Mouse (Mus musculus): ENCODE data around the gene Ankrd31.
"Not testable (repeated sequence)": the region's sequence is repeated elsewhere in the genome, so short reads cannot be mapped to it uniquely, and the experiment has no call there.

Ankrd31 gene

GRCm38 (mm10) chr13:96855191-96855590 lies 107.1 kb downstream of the Ankrd31 start:
- peak; percentile 78 for DNase-seq (ENCODE audit: low read depth)

DNA sequence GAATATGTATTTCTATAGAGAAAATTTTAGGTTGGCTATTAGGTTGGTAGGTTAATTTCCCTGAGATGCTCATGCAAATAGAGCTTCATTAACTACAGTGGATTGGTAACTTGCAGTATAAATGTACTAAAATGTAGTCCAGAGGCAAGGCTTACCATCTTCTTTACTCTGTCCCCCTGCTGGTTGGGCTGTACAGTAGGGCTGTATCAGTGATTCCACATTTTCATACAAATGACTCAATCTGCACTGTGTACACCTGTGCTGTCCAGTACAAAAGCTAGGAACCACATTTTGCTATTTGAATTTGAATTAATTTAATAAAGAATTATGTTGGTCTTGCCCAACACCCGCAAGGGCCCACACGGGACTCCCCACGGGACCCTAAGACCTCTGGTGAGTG lies 111.1 kb downstream of the Ankrd31 start:
- no peak for DNase-seq (ENCODE audit: low read depth)

GRCm38 (mm10) chr13:96870742-96871141 lies 122.7 kb downstream of the Ankrd31 start:
- DNase-seq (ENCODE audit: low read depth), result no peak

- no peak for DNase-seq (ENCODE audit: low read depth)
These were observed 126.0 kb downstream of the Ankrd31 start for GRCm38 (mm10) chr13:96874071-96874470.

DNA sequence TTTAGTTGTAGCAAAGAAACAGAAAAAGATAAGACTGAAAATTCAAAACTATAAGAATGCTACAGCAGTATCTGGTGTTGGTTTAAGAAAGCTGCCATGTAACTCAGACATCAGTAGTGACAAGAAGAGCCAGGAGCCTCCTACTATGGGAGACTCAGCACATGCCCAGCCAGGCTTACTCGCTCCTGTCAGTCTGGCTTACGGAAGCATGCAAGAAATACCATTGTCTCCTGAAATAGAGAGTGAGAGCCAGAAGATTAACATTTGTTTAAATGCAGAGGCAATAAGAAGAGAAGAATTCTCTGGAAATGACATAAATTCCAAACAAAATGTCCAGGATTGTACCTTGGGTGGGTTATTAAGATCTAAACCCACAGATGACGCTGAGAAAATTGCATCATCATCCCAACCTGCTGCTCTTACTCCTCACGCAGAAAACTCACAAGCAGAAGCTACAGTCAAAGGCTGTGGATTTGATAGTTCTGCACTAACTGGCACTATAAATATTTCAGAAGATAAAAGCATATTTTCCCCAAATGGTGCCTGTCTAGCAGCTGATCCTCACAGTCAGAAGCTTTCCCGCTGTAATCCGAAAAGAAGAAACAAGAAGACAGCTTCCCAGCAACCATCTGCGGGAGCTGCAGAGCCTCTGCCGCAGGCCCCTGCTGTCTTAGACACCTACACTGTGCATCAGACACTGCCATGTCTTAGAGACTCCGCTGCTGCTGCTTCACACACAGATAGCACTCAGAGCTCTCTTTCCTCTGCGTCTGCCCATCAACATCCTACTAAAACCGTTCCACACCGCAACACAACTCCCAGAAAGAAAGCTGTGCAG lies 130.4 kb downstream of the Ankrd31 start:
- DNase-seq (ENCODE audit: low read depth), result no peak

DNA sequence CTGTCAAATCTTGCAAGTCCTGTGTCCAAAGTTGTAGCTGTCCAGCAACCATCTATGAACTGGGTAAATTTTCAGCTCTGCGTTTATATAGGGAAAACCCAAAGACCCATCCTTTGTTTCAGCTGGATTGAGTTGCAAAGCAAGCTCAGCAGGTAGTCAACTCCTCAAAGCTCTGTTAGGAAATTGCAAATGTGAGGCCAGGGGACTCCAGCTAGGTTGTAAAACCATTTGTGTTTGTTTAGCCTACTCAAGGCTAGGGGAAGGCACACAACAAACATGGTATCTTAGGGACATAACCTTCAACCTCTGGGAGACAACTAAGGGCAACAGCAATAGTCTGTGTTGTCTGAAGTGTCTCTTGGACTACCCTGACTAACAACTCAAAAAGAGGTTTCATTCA lies 136.5 kb downstream of the Ankrd31 start:
- no peak for DNase-seq (ENCODE audit: low read depth)

- DNase-seq (ENCODE audit: low read depth), result no peak
These were observed 141.9 kb downstream of the Ankrd31 start for GRCm38 (mm10) chr13:96889985-96890384.

GRCm38 (mm10) chr13:96895144-96895543 lies 147.1 kb downstream of the Ankrd31 start:
- no peak for DNase-seq (ENCODE audit: low read depth)

DNA sequence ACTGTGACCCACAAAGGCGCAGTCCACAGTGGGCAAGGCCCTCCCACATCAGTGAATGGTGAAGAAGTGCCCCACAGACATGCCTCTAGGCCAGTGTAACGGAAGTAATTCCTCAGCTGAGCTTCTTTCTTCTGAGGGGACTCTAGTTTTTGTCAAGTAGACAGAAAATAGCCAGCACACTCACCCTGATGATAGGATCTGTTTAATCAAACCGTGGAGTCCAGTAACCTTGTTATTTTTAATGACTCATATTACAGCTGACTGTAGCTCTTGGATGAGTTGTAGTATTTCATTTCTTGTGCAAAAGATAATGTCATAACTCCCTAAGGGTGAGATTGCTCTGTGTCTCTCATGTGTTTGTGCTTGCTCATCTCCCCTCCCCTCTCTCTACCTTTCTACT lies 158.6 kb downstream of the Ankrd31 start:
- peak; percentile 72 for DNase-seq (ENCODE audit: low read depth)

- peak; percentile 15 for DNase-seq (ENCODE audit: low read depth)
These were observed 163.1 kb downstream of the Ankrd31 start for GRCm38 (mm10) chr13:96911202-96911601.

GRCm38 (mm10) chr13:96923134-96923533 lies 175.1 kb downstream of the Ankrd31 start:
- DNase-seq (ENCODE audit: low read depth), result not testable (repeated sequence)

DNA sequence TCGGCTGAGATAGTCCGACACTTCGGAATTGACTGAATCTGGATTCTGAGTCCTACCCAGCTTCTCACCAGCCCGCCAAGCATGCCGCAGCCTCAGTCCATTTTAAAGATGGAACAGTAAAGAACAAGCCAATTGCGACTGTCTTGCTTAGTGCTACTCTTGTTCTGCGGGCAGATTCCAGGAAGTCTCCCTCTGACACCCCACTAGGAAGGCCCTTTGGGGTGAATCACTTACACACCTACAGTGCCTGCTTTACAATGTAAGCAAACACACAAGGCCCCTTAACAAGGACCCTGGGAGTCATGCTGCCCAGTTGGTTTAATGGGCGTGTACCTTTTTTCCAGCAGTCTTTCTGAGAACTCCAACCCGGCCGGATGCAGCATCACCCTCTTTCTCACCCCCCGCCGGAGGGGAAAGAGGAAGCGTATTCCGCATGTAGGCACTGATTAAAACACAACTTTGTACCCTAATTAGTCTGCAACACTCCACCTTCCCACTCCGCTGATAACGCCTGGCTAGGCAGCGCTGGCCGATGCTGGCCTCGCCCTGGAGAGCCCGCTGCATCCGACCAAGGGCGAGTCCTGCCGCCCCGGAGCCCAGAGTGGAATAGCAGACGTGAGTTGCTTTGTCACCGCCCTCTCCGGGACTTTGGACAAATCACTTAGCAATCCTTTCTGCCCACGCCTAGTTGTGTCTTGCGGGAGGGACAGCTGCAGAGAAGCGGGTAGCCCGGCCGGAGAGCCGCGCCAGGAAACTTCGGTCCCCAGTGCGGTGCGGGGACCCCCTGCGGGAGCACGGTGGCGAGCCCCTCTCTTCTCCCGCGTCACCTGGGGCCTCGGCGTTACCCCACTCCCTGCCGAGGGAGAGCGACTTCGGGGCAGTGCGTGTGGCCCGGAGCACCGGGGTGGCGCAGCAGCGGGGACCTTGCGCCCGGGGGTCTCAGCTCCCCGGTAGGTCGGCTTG lies 176.2 kb downstream of the Ankrd31 start, which contains the start of gene Gcnt4:
Gene Gcnt4 (plus strand): TSS at position 691 of the 963 bp plus-strand sequence.
- peak; percentile 68 for DNase-seq (ENCODE audit: low read depth)

DNA sequence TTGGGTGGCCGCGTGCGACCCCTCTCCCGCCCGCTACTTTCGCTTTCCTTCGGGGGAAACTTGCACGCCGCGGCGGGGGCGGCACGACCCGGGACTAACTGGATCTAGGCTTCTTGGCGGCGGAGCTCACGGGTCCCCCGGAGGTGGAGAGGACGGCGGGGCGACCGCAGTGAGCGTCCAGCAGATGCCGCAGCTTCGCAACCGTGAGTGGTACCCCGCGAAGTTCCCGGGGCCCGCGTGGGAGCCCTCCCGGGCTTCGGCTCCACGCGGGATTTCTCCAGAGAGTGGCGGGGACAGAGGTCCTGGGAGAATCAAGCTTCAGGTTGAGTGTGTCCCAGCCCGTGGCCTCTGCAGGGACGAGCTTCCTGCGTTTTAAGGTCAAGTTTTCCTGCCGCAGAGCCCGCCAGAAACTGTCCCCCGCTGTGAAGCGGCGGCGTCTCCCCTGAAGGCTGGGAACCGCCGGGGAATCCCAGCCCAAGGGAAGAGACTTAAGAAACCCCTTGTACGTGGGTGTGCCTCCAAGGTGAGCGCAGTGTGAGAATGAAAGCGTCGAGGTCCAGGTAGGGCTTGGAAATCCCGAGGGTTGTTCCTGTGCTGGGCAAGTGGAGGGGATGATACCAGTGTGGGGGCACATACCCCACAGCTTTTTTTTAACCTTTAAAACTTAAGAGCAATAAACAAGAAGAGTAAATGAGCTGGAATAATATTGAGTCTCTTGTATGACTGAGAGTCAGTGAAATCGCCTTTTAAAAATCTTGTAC lies 177.1 kb downstream of the Ankrd31 start:
- DNase-seq (ENCODE audit: low read depth), result no peak

DNA sequence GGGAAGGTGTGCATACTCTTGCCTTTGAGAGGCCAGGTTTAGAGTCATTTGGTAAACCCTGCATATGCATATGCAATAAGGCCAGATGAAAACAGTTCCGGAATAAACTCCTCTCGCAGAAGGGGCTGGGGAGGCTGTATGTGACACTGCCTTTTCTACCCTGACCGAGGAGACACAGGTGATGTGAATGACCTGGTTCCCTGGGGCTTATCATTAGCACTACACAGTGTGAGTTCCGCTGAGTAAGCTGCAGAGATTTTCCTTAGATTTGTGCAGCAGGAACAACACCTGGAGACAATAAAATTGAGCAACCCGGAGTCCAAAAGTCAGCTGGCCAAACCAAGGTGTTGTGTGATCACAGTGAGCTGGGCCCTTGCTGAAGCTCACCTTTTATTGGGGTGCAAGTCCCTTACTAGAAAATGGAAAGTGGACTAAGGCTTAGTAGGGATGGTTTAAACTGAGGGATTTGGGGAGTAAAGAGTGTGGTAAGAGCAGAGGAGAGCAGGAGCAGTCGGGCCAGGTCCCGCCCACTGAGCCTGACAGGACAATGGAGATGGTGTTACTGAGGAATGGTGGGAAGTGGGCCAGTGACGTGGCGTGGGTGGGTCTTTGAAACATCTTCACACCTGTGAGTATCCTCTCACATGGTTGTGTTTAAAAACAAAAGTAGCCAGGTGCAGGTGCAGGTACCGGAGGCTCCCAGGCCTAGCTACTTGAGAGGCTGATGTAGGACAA lies 178.1 kb downstream of the Ankrd31 start:
- DNase-seq (ENCODE audit: low read depth), result no peak

DNA sequence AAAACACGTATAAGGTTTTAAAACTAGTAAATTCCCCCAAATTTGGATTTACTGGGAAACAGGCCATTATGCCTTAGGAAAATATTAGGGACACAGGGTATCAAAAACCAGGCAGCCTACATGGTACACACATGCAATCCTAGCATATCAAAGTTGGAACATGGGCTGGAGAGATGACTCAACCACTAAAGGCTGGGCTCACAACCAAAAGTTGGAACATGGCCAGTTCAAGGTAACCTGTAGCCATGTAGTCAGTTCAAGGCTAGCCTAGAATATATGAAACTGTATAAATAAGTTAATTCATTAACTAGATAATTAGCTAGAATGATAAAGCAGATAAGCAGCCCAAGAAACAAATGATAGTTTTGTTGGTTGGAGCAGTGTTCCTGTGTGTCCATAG lies 179.7 kb downstream of the Ankrd31 start:
- peak; percentile 30 for DNase-seq (ENCODE audit: low read depth)

- DNase-seq (ENCODE audit: low read depth), result peak; percentile 82
These were observed 180.5 kb downstream of the Ankrd31 start for GRCm38 (mm10) chr13:96928432-96929039.

DNA sequence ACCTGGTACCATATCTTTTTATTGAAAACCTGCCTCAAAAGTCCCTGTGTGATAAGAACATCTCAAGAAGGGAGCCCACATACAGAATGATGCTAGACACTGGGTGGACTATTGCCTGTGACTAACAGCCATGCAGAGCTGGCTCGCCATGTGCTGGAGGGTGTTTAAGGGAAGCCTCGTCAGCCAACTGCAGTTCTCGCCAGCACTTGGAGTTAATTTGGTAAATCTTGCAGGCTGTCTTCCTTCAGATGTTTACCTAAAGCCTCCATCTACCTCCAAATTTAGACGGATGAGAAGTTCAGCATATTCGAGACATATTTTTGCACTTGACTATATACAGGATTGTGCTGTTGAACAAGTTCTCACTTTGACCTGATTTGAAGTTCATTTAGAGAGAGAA lies 184.7 kb downstream of the Ankrd31 start:
- DNase-seq (ENCODE audit: low read depth), result no peak

GRCm38 (mm10) chr13:96933367-96933766 lies 185.3 kb downstream of the Ankrd31 start:
- no peak for DNase-seq (ENCODE audit: low read depth)

GRCm38 (mm10) chr13:96936173-96936777 lies 188.2 kb downstream of the Ankrd31 start:
- peak; percentile 37 for DNase-seq (ENCODE audit: low read depth)

GRCm38 (mm10) chr13:96937059-96937558 lies 189.0 kb downstream of the Ankrd31 start:
- DNase-seq (ENCODE audit: low read depth), result no peak

All from 416B (cell line).